Mouse (Mus musculus): ENCODE measurements around the gene Atxn10. TPM values are rescaled to one million over a fixed set of nuclear protein-coding genes. Genes with fewer than 3 reads are reported as not detected.
"Not testable (repeated sequence)": the region's sequence is repeated elsewhere in the genome, so short reads cannot be mapped to it uniquely, and the experiment has no call there.

Gene Atxn10
- 100 to 1,000 TPM; 289 to 291 (median 289) TPM for total RNA-seq (2022)

- no peak for DNase-seq (ENCODE audit: low spot score in 2 of 2)
These were observed at the start of gene Atxn10 for GRCm38 (mm10) chr15:85335671-85336300. Gene Atxn10 (plus strand): TSS chr15:85336245.

- no peak for DNase-seq (ENCODE audit: low spot score in 2 of 2)
These were observed 41.4 kb upstream of the Atxn10 start for GRCm38 (mm10) chr15:85294632-85295031.

GRCm38 (mm10) chr15:85295544-85295943, 40.5 kb upstream of the Atxn10 start:
- no peak for DNase-seq (ENCODE audit: low spot score in 2 of 2)

- no peak for DNase-seq (ENCODE audit: low spot score in 2 of 2)
These were observed 40.1 kb upstream of the Atxn10 start for GRCm38 (mm10) chr15:85295977-85296376.

- no peak for DNase-seq (ENCODE audit: low spot score in 2 of 2)
These were observed 39.5 kb upstream of the Atxn10 start for GRCm38 (mm10) chr15:85296538-85296937.

GRCm38 (mm10) chr15:85298167-85298781, 37.8 kb upstream of the Atxn10 start:
- no peak for DNase-seq (ENCODE audit: low spot score in 2 of 2)

- DNase-seq (ENCODE audit: low spot score in 2 of 2) = no peak
These were observed 37.1 kb upstream of the Atxn10 start for GRCm38 (mm10) chr15:85298946-85299345.

GRCm38 (mm10) chr15:85303241-85303640, 32.8 kb upstream of the Atxn10 start:
- no peak for DNase-seq (ENCODE audit: low spot score in 2 of 2)

- DNase-seq (ENCODE audit: low spot score in 2 of 2) = no peak
These were observed 32.1 kb upstream of the Atxn10 start for GRCm38 (mm10) chr15:85303976-85304375.

- DNase-seq (ENCODE audit: low spot score in 2 of 2) = no peak
These were observed 28.9 kb upstream of the Atxn10 start for GRCm38 (mm10) chr15:85307061-85307660.

GRCm38 (mm10) chr15:85311058-85311657, 24.9 kb upstream of the Atxn10 start:
- no peak for DNase-seq (ENCODE audit: low spot score in 2 of 2)

GRCm38 (mm10) chr15:85315378-85316025, 20.5 kb upstream of the Atxn10 start:
- peak; percentile 60 to 91 for DNase-seq (ENCODE audit: low spot score in 2 of 2)

- no peak for DNase-seq (ENCODE audit: low spot score in 2 of 2)
These were observed 19.5 kb upstream of the Atxn10 start for GRCm38 (mm10) chr15:85316342-85317140.

GRCm38 (mm10) chr15:85319924-85320668, 15.9 kb upstream of the Atxn10 start:
- DNase-seq (ENCODE audit: low spot score in 2 of 2) = no peak

- no peak for DNase-seq (ENCODE audit: low spot score in 2 of 2)
These were observed 12.8 kb upstream of the Atxn10 start for GRCm38 (mm10) chr15:85323214-85323613.

- DNase-seq (ENCODE audit: low spot score in 2 of 2) = no peak
These were observed 11.6 kb upstream of the Atxn10 start for GRCm38 (mm10) chr15:85324426-85324825.

GRCm38 (mm10) chr15:85327808-85328207, 8.2 kb upstream of the Atxn10 start:
- DNase-seq (ENCODE audit: low spot score in 2 of 2) = no peak

- not testable (repeated sequence) for DNase-seq (ENCODE audit: low spot score in 2 of 2)
These were observed 7.6 kb upstream of the Atxn10 start for GRCm38 (mm10) chr15:85328455-85328854.

- DNase-seq (ENCODE audit: low spot score in 2 of 2) = no peak
These were observed 6.9 kb upstream of the Atxn10 start for GRCm38 (mm10) chr15:85329096-85329495.

- DNase-seq (ENCODE audit: low spot score in 2 of 2) = no peak
These were observed 6.0 kb upstream of the Atxn10 start for GRCm38 (mm10) chr15:85330024-85330423.

Data from layer of hippocampus, adult 8-10 months (tissue).